28 mouse cellular contexts compared by ENCODE assay signal in the genomic region with DNA sequence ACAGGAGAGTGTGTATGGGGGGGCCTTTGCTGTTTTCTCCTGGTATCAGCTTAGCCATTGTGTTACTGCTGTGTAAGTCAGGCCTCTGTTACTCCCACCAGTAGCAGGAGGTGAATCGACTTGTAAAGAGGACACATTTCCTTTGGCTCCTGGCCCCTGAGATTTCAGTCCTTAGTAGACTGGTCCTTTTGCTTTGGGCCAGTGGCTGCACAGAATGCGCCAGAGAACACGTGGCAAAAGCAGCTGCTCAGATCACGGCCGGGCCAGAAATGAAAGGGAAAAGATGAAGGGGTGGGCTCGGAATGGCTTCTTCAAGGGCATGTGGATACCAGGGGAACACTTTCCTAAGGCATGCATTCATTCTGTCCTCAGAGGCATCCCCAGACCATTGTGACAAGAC. TPM values are rescaled to one million over a fixed set of nuclear protein-coding genes. Genes with fewer than 3 reads are reported as not detected.
"Had no signal": no experiment of that assay in that cellular context is flagged by ENCODE, and none has a peak within 500 bp of the region (broad histone marks: within the 10 kb centered on the region; RNA-seq: fewer than 3 reads in every experiment).

No protein-coding gene starts in this region.

- H3K4me2 ChIP-seq: heart, embryonic 13.5 days; heart, embryonic 15.5 days; hindbrain, embryonic 13.5 days; hindbrain, embryonic 15.5 days; kidney, embryonic 15.5 days; limb, embryonic 13.5 days; limb, embryonic 15.5 days; liver, embryonic 12.5 days had no signal

- H3K36me3 ChIP-seq: heart, embryonic 10.5 days; heart, embryonic 13.5 days; heart, embryonic 15.5 days; hindbrain, embryonic 13.5 days; hindbrain, embryonic 15.5 days; kidney, embryonic 15.5 days; limb, embryonic 13.5 days; limb, embryonic 15.5 days; liver, embryonic 12.5 days had no signal

- H3K27me3 ChIP-seq: heart, embryonic 13.5 days; heart, embryonic 15.5 days; hindbrain, embryonic 13.5 days; hindbrain, embryonic 15.5 days; kidney, embryonic 15.5 days; limb, embryonic 13.5 days; limb, embryonic 15.5 days; liver, embryonic 12.5 days had no signal

- H3K27ac ChIP-seq: gastrocnemius, adult 2 months; heart, embryonic 10.5 days; heart, embryonic 13.5 days; heart, embryonic 15.5 days; hindbrain, embryonic 13.5 days; hindbrain, embryonic 15.5 days; hindbrain, postnatal 0 days; kidney, embryonic 15.5 days; kidney, postnatal 0 days; limb, embryonic 13.5 days; limb, embryonic 15.5 days; liver, embryonic 12.5 days; liver, embryonic 14.5 days had no signal

- H3K4me3 ChIP-seq: gastrocnemius, adult 2 months; heart, embryonic 10.5 days; heart, embryonic 13.5 days; heart, embryonic 15.5 days; hindbrain, embryonic 13.5 days; hindbrain, embryonic 15.5 days; kidney, embryonic 15.5 days; limb, embryonic 13.5 days; limb, embryonic 15.5 days; liver, embryonic 12.5 days had no signal

- H3K9me3 ChIP-seq: heart, embryonic 10.5 days; heart, embryonic 13.5 days; heart, embryonic 15.5 days; hindbrain, embryonic 13.5 days; hindbrain, embryonic 15.5 days; kidney, embryonic 15.5 days; limb, embryonic 13.5 days; limb, embryonic 15.5 days; liver, embryonic 12.5 days had no signal

- H3K9ac ChIP-seq: heart, embryonic 13.5 days; heart, embryonic 15.5 days; hindbrain, embryonic 13.5 days; hindbrain, embryonic 15.5 days; kidney, embryonic 15.5 days; limb, embryonic 13.5 days; limb, embryonic 15.5 days; liver, embryonic 12.5 days; liver, embryonic 14.5 days had no signal

- ATAC-seq: hindbrain, postnatal 0 days; intestine, embryonic 16.5 days; liver, embryonic 12.5 days had no signal

- DNase-seq: gastrocnemius, adult 2 months; gastrocnemius, postnatal 10 days; gastrocnemius, postnatal 25 days; heart, adult 18-20 months; heart, postnatal 36 days; kidney, adult 11 months; kidney, adult 2 months; kidney, adult 9 months; kidney, postnatal 14 days; kidney, postnatal 36 days; layer of hippocampus, adult 9-11 months; layer of hippocampus, postnatal 36 days; left cerebral cortex, postnatal 4 days had no signal

- H3K4me1 ChIP-seq: heart, embryonic 10.5 days; hindbrain, embryonic 15.5 days; liver, embryonic 12.5 days had no signal

RNA-seq across cellular contexts. Expression of a gene that starts 5.2 kb away (rescaled TPM):
- polyA plus RNA-seq: heart, embryonic 10.5 days; hindbrain, embryonic 11.5 days; hindbrain, embryonic 13.5 days; intestine, embryonic 14.5 days; kidney, postnatal 0 days had no signal
